14 mouse cellular contexts compared by ENCODE assay signal in the genomic region with DNA sequence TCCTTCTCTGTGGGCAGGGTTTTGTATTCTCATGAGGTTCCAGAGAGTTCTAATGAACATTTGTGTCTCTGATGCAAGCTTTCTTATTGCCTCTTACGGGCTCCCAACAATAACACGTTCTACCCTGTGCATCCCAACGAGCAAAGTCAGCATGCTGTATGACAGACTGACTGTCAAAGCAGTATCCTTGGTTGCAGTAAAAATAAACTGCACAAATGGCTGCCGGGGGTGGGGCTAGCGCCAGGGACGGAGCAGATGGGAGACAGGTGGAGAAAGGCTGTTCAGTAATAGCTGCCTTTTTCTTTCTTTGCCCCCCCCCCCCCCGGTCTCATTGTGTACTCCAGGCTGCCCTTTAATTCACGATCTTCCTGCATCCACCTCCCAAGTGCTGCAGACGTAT. TPM values are rescaled to one million over a fixed set of nuclear protein-coding genes. Genes with fewer than 3 reads are reported as not detected.
A peak's percentile ranks its signal among the peaks of the same experiment; 100 is the strongest.
DNase-seq lines count a peak whose midpoint lies in the region; ATAC-seq lines count a peak whose summit lies in the region.
"Had no signal": no experiment of that assay in that cellular context is flagged by ENCODE, and none has a peak within 500 bp of the region (broad histone marks: within the 10 kb centered on the region; RNA-seq: fewer than 3 reads in every experiment).

No protein-coding gene starts in this region.

- H3K4me1 ChIP-seq in forebrain, embryonic 15.5 days = peaks cover 6% of the 10 kb centered on the region; the same call in 1 of the 2 replicates
- peaks cover 9% of the 10 kb centered on the region for H3K4me1 ChIP-seq in forebrain, embryonic 10.5 days

- no peaks in the 10 kb centered on the region for H3K27me3 ChIP-seq in forebrain, embryonic 15.5 days
- H3K27me3 ChIP-seq in forebrain, embryonic 10.5 days (ENCODE audit: poor library complexity, severe bottlenecking) = no peaks in the 10 kb centered on the region

- DNase-seq in forebrain, embryonic 10.5 days (ENCODE audit: extremely low spot score, low spot score) = no peak
- peak; percentile 21 for DNase-seq in right cerebral cortex, adult 18-20 months
- DNase-seq in right cerebral cortex, postnatal 36 days (ENCODE audit: low spot score in 2 of 2) = no peak
- DNase-seq in layer of hippocampus, postnatal 10 days (ENCODE audit: low spot score in 2 of 2) = peak; percentile 54 to 70
- DNase-seq in telencephalon, adult 2 months (ENCODE audit: low read depth, low spot score) = peak; percentile 35
- DNase-seq in Muller cell, postnatal 12 days (ENCODE audit: inconsistent ontology term) = no peak
- no peak for DNase-seq in adrenal gland, postnatal 36 days
- DNase-seq: gastrocnemius, adult 2 months; kidney, adult 11 months; lung, adult 18-20 months had no signal

- no peak overlapping the region for H3K9ac ChIP-seq in forebrain, embryonic 15.5 days (replicated peaks)

- no peaks in the 10 kb centered on the region for H3K36me3 ChIP-seq in forebrain, embryonic 15.5 days
- H3K36me3 ChIP-seq in forebrain, embryonic 10.5 days (replicated peaks) = no peaks in the 10 kb centered on the region

- peak; percentile 78 for ATAC-seq in forebrain, embryonic 15.5 days (replicated peaks)
- ATAC-seq: midbrain, embryonic 16.5 days had no signal

- H3K27ac ChIP-seq in forebrain, embryonic 15.5 days (replicated peaks) = peak overlapping the region; percentile 14; the same call in 1 of the 2 replicates
- H3K27ac ChIP-seq in forebrain, embryonic 10.5 days = no peak overlapping the region
- H3K27ac ChIP-seq: gastrocnemius, adult 2 months had no signal

- H3K4me2 ChIP-seq in forebrain, embryonic 15.5 days (replicated peaks) = no peak overlapping the region

- no peak overlapping the region for H3K4me3 ChIP-seq in forebrain, embryonic 15.5 days
- no peak overlapping the region for H3K4me3 ChIP-seq in forebrain, embryonic 10.5 days
- H3K4me3 ChIP-seq: gastrocnemius, adult 2 months had no signal

- WGBS in forebrain, embryonic 15.5 days = 45% methylated on average over 9 of the region's 9 CpGs
- WGBS in forebrain, embryonic 10.5 days = 81% methylated on average over 9 of the region's 9 CpGs

- H3K9me3 ChIP-seq in forebrain, embryonic 15.5 days = no peaks in the 10 kb centered on the region
- H3K9me3 ChIP-seq in forebrain, embryonic 10.5 days = no peaks in the 10 kb centered on the region

RNA-seq across cellular contexts. Expression of a gene that starts 13.5 kb away (rescaled TPM):
- not detected in 2 replicates for polyA plus RNA-seq in forebrain, embryonic 15.5 days (2015; fragmentation: Nextera tagmentation; extraction: Ambion mirVana)
- polyA plus RNA-seq in forebrain, embryonic 10.5 days (2016; fragmentation: Nextera tagmentation; extraction: Ambion mirVana) = not detected in 2 replicates
- total RNA-seq in layer of hippocampus, postnatal 10 days (2021) = not detected
- total RNA-seq in adrenal gland, postnatal 36 days (2021) = not detected
- total RNA-seq: gastrocnemius, adult 2 months had no signal
- polyA plus RNA-seq: embryonic facial prominence, embryonic 11.5 days; heart, embryonic 16.5 days; midbrain, embryonic 16.5 days had no signal

RNA-seq across cellular contexts. Expression of a gene that starts 28.0 kb away (rescaled TPM):
- polyA plus RNA-seq in forebrain, embryonic 15.5 days (2015; fragmentation: Nextera tagmentation; extraction: Ambion mirVana) = 403 and 418 TPM in 2 replicates
- 345 TPM in 2 replicates for polyA plus RNA-seq in forebrain, embryonic 10.5 days (2016; fragmentation: Nextera tagmentation; extraction: Ambion mirVana)
- 100 to 1,000 TPM; 324 to 330 TPM for total RNA-seq in layer of hippocampus, postnatal 10 days (2021)
- total RNA-seq in adrenal gland, postnatal 36 days (2021) = 100 to 1,000 TPM; 181 to 203 TPM

RNA-seq across cellular contexts. Expression of a gene that starts 54.1 kb away (rescaled TPM):
- 0.13 TPM in 2 replicates for polyA plus RNA-seq in forebrain, embryonic 15.5 days (2015; fragmentation: Nextera tagmentation; extraction: Ambion mirVana)
- polyA plus RNA-seq in forebrain, embryonic 10.5 days (2016; fragmentation: Nextera tagmentation; extraction: Ambion mirVana) = 0.05 and 0.14 TPM in 2 replicates
- total RNA-seq in layer of hippocampus, postnatal 10 days (2021) = under 1 TPM; 0.13 to 0.25 TPM
- total RNA-seq in adrenal gland, postnatal 36 days (2021) = under 1 TPM in 1 of 2 experiments, not detected in 1; 0.23 TPM

Comparison
In these comparisons a context has a peak if more than half of its experiments do, and no peak if none do; other contexts are left out.
1. DNase-seq: peak in right cerebral cortex, adult 18-20 months (single experiment), layer of hippocampus, postnatal 10 days (2 of 2) and telencephalon, adult 2 months (single experiment); none in forebrain, embryonic 10.5 days (single experiment), right cerebral cortex, postnatal 36 days (0 of 2), Muller cell, postnatal 12 days (single experiment) and adrenal gland, postnatal 36 days (0 of 2).